Mouse (Mus musculus): ENCODE data around the gene Tmem170b.

The Tmem170b gene

GRCm38 (mm10) chr13:41605099-41606010 is at the start of gene Tmem170b:
Gene Tmem170b (plus strand): TSS chr13:41605907.
- in situ Hi-C loops (cut with MboI; ENCODE audit: low sequenced_read_pairs) = no loop called here

- in situ Hi-C loops (cut with MboI; ENCODE audit: low sequenced_read_pairs) = loop anchor here (25.0 kb wide), 1 partner anchor 424 kb away; no protein-coding TSS in a partner anchor
Measured at GRCm38 (mm10) chr13:41561024-41561423, 44.7 kb upstream of the Tmem170b start.

GRCm38 (mm10) chr13:41568421-41568820 is 37.3 kb upstream of the Tmem170b start:
- in situ Hi-C loops (cut with MboI; ENCODE audit: low sequenced_read_pairs) = loop anchor here (25.0 kb wide), 1 partner anchor 431 kb away; no protein-coding TSS in a partner anchor

GRCm38 (mm10) chr13:41568926-41569325 is 36.8 kb upstream of the Tmem170b start:
- in situ Hi-C loops (cut with MboI; ENCODE audit: low sequenced_read_pairs) = loop anchor here (25.0 kb wide), 1 partner anchor 432 kb away; no protein-coding TSS in a partner anchor

- in situ Hi-C loops (cut with MboI; ENCODE audit: low sequenced_read_pairs) = loop anchor here (5.0 to 25.0 kb wide), 3 partner anchors 68 to 432 kb away; no protein-coding TSS in a partner anchor
Measured at GRCm38 (mm10) chr13:41569776-41570175, 35.9 kb upstream of the Tmem170b start.

- in situ Hi-C loops (cut with MboI; ENCODE audit: low sequenced_read_pairs) = loop anchor here (5.0 to 25.0 kb wide), 3 partner anchors 66 to 434 kb away; no protein-coding TSS in a partner anchor
Measured at GRCm38 (mm10) chr13:41571368-41572350, 34.0 kb upstream of the Tmem170b start.

- in situ Hi-C loops (cut with MboI; ENCODE audit: low sequenced_read_pairs) = loop anchor here (5.0 to 25.0 kb wide), 3 partner anchors 65 to 435 kb away; no protein-coding TSS in a partner anchor
Measured at GRCm38 (mm10) chr13:41572351-41572735, 33.4 kb upstream of the Tmem170b start.

- in situ Hi-C loops (cut with MboI; ENCODE audit: low sequenced_read_pairs) = loop anchor here (5.0 to 25.0 kb wide), 3 partner anchors 64 to 436 kb away; no protein-coding TSS in a partner anchor
Measured at GRCm38 (mm10) chr13:41573126-41573846, 32.4 kb upstream of the Tmem170b start.

GRCm38 (mm10) chr13:41581058-41581457 is 24.6 kb upstream of the Tmem170b start:
- in situ Hi-C loops (cut with MboI; ENCODE audit: low sequenced_read_pairs) = no loop called here

- in situ Hi-C loops (cut with MboI; ENCODE audit: low sequenced_read_pairs) = no loop called here
Measured at GRCm38 (mm10) chr13:41583666-41584357, 21.9 kb upstream of the Tmem170b start.

GRCm38 (mm10) chr13:41584358-41584680 is 21.4 kb upstream of the Tmem170b start:
- in situ Hi-C loops (cut with MboI; ENCODE audit: low sequenced_read_pairs) = no loop called here

GRCm38 (mm10) chr13:41584896-41585295 is 20.8 kb upstream of the Tmem170b start:
- in situ Hi-C loops (cut with MboI; ENCODE audit: low sequenced_read_pairs) = no loop called here

GRCm38 (mm10) chr13:41596678-41597077 is 9.0 kb upstream of the Tmem170b start:
- in situ Hi-C loops (cut with MboI; ENCODE audit: low sequenced_read_pairs) = no loop called here

GRCm38 (mm10) chr13:41599977-41600376 is 5.7 kb upstream of the Tmem170b start:
- in situ Hi-C loops (cut with MboI; ENCODE audit: low sequenced_read_pairs) = no loop called here

GRCm38 (mm10) chr13:41601056-41601455 is 4.7 kb upstream of the Tmem170b start:
- in situ Hi-C loops (cut with MboI; ENCODE audit: low sequenced_read_pairs) = no loop called here

- in situ Hi-C loops (cut with MboI; ENCODE audit: low sequenced_read_pairs) = no loop called here
Measured at GRCm38 (mm10) chr13:41603921-41604466, 1.7 kb upstream of the Tmem170b start.

- in situ Hi-C loops (cut with MboI; ENCODE audit: low sequenced_read_pairs) = no loop called here
Measured at GRCm38 (mm10) chr13:41606081-41607000, 634 bp downstream of the Tmem170b start.

GRCm38 (mm10) chr13:41607589-41607988 is 1.9 kb downstream of the Tmem170b start:
- in situ Hi-C loops (cut with MboI; ENCODE audit: low sequenced_read_pairs) = no loop called here

All from CH12F3 (cell line).